Mouse (Mus musculus): ENCODE measurements around the gene Adcy10. TPM values are rescaled to one million over a fixed set of nuclear protein-coding genes. Genes with fewer than 3 reads are reported as not detected.

Gene Adcy10
- total and polyA plus RNA-seq, 2 experiments from 2014 or later: not detected

- no peaks in the 10 kb centered on the region for H3K4me1 ChIP-seq (ENCODE audit: control insufficient read depth, insufficient read depth)
- no peaks in the 10 kb centered on the region for H3K27me3 ChIP-seq (ENCODE audit: control insufficient read depth, insufficient read depth, low read length)
- H3K4me3 ChIP-seq (ENCODE audit: low read depth, low read length): no peak overlapping the region
- TF ChIP-seq CTCF (IDR thresholded peaks at IDR 0.05; ENCODE audit: low read depth) (no peak), EP300 (IDR thresholded peaks at IDR 0.05; ENCODE audit: low read depth) (no peak)
- no peak overlapping the region for H3K27ac ChIP-seq (ENCODE audit: low read depth)
- H3K9ac ChIP-seq (replicated peaks; ENCODE audit: low read depth, low read length): no peak overlapping the region
- H3K4me2 ChIP-seq (ENCODE audit: low read depth, low read length): no peak overlapping the region
- WGBS: 74% methylated on average over 4 of the region's 4 CpGs
- no peak for DNase-seq (ENCODE audit: low spot score)
- ATAC-seq (ENCODE audit: insufficient read depth, low read depth): no peak
- H3K36me3 ChIP-seq (replicated peaks; ENCODE audit: control insufficient read depth, insufficient read depth, low read length): no peaks in the 10 kb centered on the region
- H3K9me3 ChIP-seq (replicated peaks; ENCODE audit: control insufficient read depth, low read length): 0 out of 2 replicates have a peak, but pooled peaks cover 4% of the 10 kb centered on the region
Observed at GRCm38 (mm10) chr1:165576005-165576404, 91.0 kb downstream of the Adcy10 start.

GRCm38 (mm10) chr1:165576459-165577112 lies 91.6 kb downstream of the Adcy10 start:
- Histone ChIP-seq H3K27me3 (ENCODE audit: control insufficient read depth, insufficient read depth, low read length) (no peaks in the 10 kb centered on the region), H3K9ac (replicated peaks; ENCODE audit: low read depth, low read length) (no peak overlapping the region), H3K4me2 (ENCODE audit: low read depth, low read length) (no peak overlapping the region), H3K27ac (ENCODE audit: low read depth) (no peak overlapping the region), H3K36me3 (replicated peaks; ENCODE audit: control insufficient read depth, insufficient read depth, low read length) (no peaks in the 10 kb centered on the region), H3K4me3 (ENCODE audit: low read depth, low read length) (no peak overlapping the region), H3K4me1 (ENCODE audit: control insufficient read depth, insufficient read depth) (no peaks in the 10 kb centered on the region), H3K9me3 (replicated peaks; ENCODE audit: control insufficient read depth, low read length) (0 out of 2 replicates have a peak, but pooled peaks cover 4% of the 10 kb centered on the region)
- whole genome bisulfite sequencing: 55% methylated on average over 9 of the region's 9 CpGs
- no peak for ATAC-seq (ENCODE audit: insufficient read depth, low read depth)
- TF ChIP-seq CTCF (IDR thresholded peaks at IDR 0.05; ENCODE audit: low read depth) (no peak), EP300 (IDR thresholded peaks at IDR 0.05; ENCODE audit: low read depth) (no peak)
- DNase-seq (ENCODE audit: low spot score): no peak

GRCm38 (mm10) chr1:165579332-165579731 lies 94.3 kb downstream of the Adcy10 start:
- H3K27me3 ChIP-seq (ENCODE audit: control insufficient read depth, insufficient read depth, low read length): no peaks in the 10 kb centered on the region
- 57% methylated on average over 5 of the region's 5 CpGs for WGBS
- no peaks in the 10 kb centered on the region for H3K36me3 ChIP-seq (replicated peaks; ENCODE audit: control insufficient read depth, insufficient read depth, low read length)
- TF ChIP-seq EP300 (IDR thresholded peaks at IDR 0.05; ENCODE audit: low read depth) (no peak), CTCF (IDR thresholded peaks at IDR 0.05; ENCODE audit: low read depth) (peak; percentile 32; the same call in 1 of the 2 replicates)
- H3K4me2 ChIP-seq (ENCODE audit: low read depth, low read length): no peak overlapping the region
- no peak overlapping the region for H3K4me3 ChIP-seq (ENCODE audit: low read depth, low read length)
- no peak for ATAC-seq (ENCODE audit: insufficient read depth, low read depth)
- no peaks in the 10 kb centered on the region for H3K4me1 ChIP-seq (ENCODE audit: control insufficient read depth, insufficient read depth)
- H3K9ac ChIP-seq (replicated peaks; ENCODE audit: low read depth, low read length): no peak overlapping the region
- DNase-seq (ENCODE audit: low spot score): no peak
- H3K9me3 ChIP-seq (replicated peaks; ENCODE audit: control insufficient read depth, low read length): 0 out of 2 replicates have a peak, but pooled peaks cover 4% of the 10 kb centered on the region
- H3K27ac ChIP-seq (ENCODE audit: low read depth): no peak overlapping the region

GRCm38 (mm10) chr1:165581255-165581654 lies 96.3 kb downstream of the Adcy10 start:
- Histone ChIP-seq H3K9ac (replicated peaks; ENCODE audit: low read depth, low read length) (no peak overlapping the region), H3K4me1 (ENCODE audit: control insufficient read depth, insufficient read depth) (no peaks in the 10 kb centered on the region; the same call in 1 of the 2 replicates), H3K4me2 (ENCODE audit: low read depth, low read length) (no peak overlapping the region), H3K9me3 (replicated peaks; ENCODE audit: control insufficient read depth, low read length) (0 out of 2 replicates have a peak, but pooled peaks cover 4% of the 10 kb centered on the region), H3K36me3 (replicated peaks; ENCODE audit: control insufficient read depth, insufficient read depth, low read length) (no peaks in the 10 kb centered on the region), H3K27me3 (ENCODE audit: control insufficient read depth, insufficient read depth, low read length) (no peaks in the 10 kb centered on the region), H3K27ac (ENCODE audit: low read depth) (no peak overlapping the region), H3K4me3 (ENCODE audit: low read depth, low read length) (no peak overlapping the region)
- DNase-seq (ENCODE audit: low spot score): no peak
- no peak for ATAC-seq (ENCODE audit: insufficient read depth, low read depth)
- 51% methylated on average over 3 of the region's 3 CpGs for WGBS
- TF ChIP-seq EP300 (IDR thresholded peaks at IDR 0.05; ENCODE audit: low read depth): no peak
- TF ChIP-seq CTCF (IDR thresholded peaks at IDR 0.05; ENCODE audit: low read depth): no peak

- peak; percentile 82 for DNase-seq (ENCODE audit: low spot score)
- H3K4me1 ChIP-seq (ENCODE audit: control insufficient read depth, insufficient read depth): peaks cover 17% of the 10 kb centered on the region
- H3K9me3 ChIP-seq (replicated peaks; ENCODE audit: control insufficient read depth, low read length): 0 out of 2 replicates have a peak, but pooled peaks cover 4% of the 10 kb centered on the region
- H3K9ac ChIP-seq (replicated peaks; ENCODE audit: low read depth, low read length): no peak overlapping the region
- H3K36me3 ChIP-seq (replicated peaks; ENCODE audit: control insufficient read depth, insufficient read depth, low read length): no peaks in the 10 kb centered on the region
- H3K4me3 ChIP-seq (ENCODE audit: low read depth, low read length): no peak overlapping the region
- TF ChIP-seq EP300 (IDR thresholded peaks at IDR 0.05; ENCODE audit: low read depth): no peak
- TF ChIP-seq CTCF (IDR thresholded peaks at IDR 0.05; ENCODE audit: low read depth): peak; percentile 99
- H3K27ac ChIP-seq (ENCODE audit: low read depth): no peak overlapping the region
- peak; percentile 68 for ATAC-seq (ENCODE audit: insufficient read depth, low read depth)
- no peak overlapping the region for H3K4me2 ChIP-seq (ENCODE audit: low read depth, low read length)
- 22% methylated on average over 12 of the region's 12 CpGs for WGBS
- H3K27me3 ChIP-seq (ENCODE audit: control insufficient read depth, insufficient read depth, low read length): no peaks in the 10 kb centered on the region
Observed at GRCm38 (mm10) chr1:165583529-165584184, 98.7 kb downstream of the Adcy10 start.
